Mouse (Mus musculus): ENCODE measurements around the gene Nptn.
A peak's percentile ranks its signal among the peaks of the same experiment; 100 is the strongest.
"Not testable (repeated sequence)": the region's sequence is repeated elsewhere in the genome, so short reads cannot be mapped to it uniquely, and the experiment has no call there.

Nptn gene

GRCm38 (mm10) chr9:58565945-58566344 is 16.1 kb upstream of the Nptn start:
- not testable (repeated sequence) for DNase-seq (ENCODE audit: low spot score)

DNA sequence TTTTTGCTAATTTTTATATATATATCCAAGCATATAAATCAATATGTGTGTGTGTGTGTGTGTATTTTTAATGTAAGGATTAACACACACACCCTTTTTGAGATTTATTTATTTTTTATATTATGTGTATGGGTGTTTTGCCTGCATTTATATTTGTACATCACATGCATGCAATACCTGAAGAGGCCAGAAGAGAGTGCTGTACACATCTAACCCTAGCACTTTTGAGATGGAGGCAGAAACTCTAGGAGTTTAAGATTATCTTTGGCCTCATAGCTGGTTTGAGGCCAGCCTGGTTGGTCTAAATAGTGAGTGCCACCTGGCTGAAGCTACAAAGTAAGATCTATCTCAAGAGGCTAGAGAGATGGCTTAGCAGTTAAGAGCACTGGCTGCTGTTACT is 14.4 kb upstream of the Nptn start:
- DNase-seq (ENCODE audit: low spot score): no peak

DNA sequence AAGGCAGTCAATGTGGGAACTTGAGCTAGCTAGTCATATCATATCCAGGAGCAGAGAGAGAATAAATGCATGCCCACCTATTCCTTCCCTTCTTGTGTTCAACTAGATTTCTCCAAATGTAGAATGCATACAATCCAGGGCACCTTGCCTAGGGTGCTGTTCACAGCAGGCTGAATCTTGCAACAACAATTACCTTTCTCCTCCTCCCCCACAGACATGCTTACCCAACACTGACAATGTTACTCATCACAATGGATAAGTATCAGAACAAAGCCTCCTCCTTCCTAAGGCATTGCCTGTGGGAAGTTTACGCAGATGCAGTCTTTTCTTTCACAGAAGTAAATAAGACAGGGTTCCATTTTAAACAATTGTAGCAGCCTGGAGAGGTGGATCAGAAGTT is 11.0 kb upstream of the Nptn start:
- DNase-seq (ENCODE audit: low spot score): no peak

GRCm38 (mm10) chr9:58578669-58579068 is 3.4 kb upstream of the Nptn start:
- DNase-seq (ENCODE audit: low spot score): peak; percentile 91

GRCm38 (mm10) chr9:58580453-58581195 is 1.4 kb upstream of the Nptn start:
- DNase-seq (ENCODE audit: low spot score): not testable (repeated sequence)

DNA sequence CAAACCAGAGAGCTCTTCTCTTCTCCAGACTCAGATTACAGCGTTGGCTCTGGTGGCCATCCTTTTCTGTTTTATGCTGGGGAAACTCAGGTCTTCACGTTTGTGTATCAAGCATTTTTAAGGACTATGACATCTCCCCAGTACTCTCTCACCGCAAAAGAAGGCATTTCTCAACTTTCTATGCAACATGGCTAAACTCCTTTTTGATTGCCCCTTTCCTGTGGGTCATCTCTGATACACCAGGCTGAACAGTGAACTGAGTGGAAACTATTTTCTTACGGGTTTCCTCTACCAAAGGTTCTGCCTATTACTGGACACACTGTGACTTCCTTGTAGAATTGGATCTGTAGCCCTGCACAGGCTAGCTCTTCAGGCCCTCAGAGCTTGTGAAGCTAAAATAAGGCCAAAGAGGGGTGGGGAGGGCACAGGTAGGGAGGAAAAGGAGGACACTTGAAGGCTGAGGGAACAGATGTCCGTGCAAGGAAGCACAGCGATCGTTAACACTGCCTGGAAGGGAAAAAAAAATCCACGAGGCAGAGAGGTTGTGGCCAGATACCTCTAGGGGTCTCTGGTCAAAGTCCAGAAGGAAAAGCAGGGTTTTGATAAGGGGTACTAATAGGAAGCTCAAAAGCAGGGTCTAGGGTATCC is 633 bp upstream of the Nptn start:
- no peak for DNase-seq (ENCODE audit: low spot score)

GRCm38 (mm10) chr9:58582581-58583266 is 684 bp downstream of the Nptn start:
- no peak for DNase-seq (ENCODE audit: low spot score)

GRCm38 (mm10) chr9:58583267-58583641 is 1.2 kb downstream of the Nptn start:
- DNase-seq (ENCODE audit: low spot score): no peak

DNA sequence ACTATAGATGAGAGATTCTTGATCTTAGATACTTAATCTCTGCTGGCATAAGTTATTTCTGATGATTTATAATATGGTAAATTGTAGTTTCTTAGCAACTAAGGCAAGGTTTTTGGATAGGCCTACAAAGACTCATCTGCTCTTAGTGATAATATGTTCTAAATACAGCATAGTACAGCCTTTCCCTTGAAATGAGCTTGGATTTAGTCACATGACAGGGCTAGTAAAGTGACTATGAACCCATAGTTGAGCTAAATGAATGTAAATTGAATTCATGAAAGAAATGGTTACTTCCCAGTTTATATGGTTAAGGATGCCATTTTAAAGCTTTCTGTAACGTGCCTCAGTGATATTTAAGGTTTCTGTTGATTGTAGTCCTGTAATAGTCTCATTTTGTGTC is 2.3 kb downstream of the Nptn start:
- DNase-seq (ENCODE audit: low spot score): no peak

DNA sequence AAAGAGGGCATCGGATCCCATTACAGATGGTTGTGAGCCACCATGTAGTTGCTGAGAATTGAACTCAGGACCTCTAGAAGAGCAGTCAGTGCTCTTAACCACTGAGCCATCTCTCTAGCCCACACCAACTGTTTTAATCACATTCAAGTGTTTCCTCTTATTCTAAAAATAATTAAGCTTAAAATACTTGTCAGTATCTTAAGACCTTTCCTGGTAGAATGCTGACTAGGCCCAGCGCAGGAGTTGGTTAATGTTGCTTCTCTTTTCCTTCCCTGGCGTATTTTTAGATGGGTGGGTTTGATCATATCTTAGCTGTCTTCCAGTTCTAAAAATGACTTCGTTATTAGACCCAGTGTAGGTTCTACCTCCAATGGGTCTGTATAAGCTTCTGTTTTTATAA is 6.6 kb downstream of the Nptn start:
- no peak for DNase-seq (ENCODE audit: low spot score)

- DNase-seq (ENCODE audit: low spot score): no peak
Observed at GRCm38 (mm10) chr9:58595313-58595712, 13.3 kb downstream of the Nptn start.

GRCm38 (mm10) chr9:58613790-58614189 is 31.8 kb downstream of the Nptn start:
- no peak for DNase-seq (ENCODE audit: low spot score)

- no peak for DNase-seq (ENCODE audit: low spot score)
Observed at GRCm38 (mm10) chr9:58615064-58615938, 33.3 kb downstream of the Nptn start.

DNA sequence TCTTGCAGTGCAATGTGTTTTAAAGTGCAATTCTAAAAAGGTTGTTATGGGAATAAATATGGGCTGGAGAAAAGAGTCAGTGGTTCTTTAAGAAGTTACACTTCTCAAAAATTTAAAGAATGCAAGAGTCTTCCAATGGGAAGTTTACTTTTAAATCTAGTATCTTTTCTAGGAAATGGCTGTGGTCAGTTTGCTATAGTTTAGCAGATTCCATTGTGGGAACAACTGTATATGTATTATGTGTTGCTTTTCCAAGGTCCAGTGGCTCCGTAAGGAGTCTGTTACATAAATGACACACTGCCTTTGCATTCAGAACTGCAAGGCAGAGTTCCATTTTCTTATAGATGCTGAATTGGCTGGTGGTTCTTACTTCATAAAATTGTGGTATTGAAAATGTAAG is 41.0 kb downstream of the Nptn start:
- DNase-seq (ENCODE audit: low spot score): no peak

DNA sequence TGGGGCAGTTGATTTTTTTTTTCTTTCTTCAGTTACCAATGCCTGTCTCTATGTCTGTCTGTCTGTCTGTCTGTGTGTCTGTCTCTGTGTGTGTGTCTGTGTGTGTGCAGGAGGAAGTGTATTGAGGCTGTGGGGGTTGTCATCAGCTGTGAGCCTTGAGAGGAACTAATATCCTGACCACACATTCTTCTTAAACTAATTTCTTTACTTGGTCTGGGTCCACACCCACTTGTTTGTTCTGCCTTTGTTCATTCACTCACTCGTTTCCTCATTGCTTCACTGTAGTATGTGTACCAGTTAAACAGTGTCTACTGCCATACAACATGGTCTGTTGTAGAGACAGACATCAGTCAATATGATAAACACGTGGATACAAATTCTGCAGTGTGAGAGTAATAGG is 45.2 kb downstream of the Nptn start:
- no peak for DNase-seq (ENCODE audit: low spot score)

GRCm38 (mm10) chr9:58630441-58630840 is 48.4 kb downstream of the Nptn start:
- no peak for DNase-seq (ENCODE audit: low spot score)

DNA sequence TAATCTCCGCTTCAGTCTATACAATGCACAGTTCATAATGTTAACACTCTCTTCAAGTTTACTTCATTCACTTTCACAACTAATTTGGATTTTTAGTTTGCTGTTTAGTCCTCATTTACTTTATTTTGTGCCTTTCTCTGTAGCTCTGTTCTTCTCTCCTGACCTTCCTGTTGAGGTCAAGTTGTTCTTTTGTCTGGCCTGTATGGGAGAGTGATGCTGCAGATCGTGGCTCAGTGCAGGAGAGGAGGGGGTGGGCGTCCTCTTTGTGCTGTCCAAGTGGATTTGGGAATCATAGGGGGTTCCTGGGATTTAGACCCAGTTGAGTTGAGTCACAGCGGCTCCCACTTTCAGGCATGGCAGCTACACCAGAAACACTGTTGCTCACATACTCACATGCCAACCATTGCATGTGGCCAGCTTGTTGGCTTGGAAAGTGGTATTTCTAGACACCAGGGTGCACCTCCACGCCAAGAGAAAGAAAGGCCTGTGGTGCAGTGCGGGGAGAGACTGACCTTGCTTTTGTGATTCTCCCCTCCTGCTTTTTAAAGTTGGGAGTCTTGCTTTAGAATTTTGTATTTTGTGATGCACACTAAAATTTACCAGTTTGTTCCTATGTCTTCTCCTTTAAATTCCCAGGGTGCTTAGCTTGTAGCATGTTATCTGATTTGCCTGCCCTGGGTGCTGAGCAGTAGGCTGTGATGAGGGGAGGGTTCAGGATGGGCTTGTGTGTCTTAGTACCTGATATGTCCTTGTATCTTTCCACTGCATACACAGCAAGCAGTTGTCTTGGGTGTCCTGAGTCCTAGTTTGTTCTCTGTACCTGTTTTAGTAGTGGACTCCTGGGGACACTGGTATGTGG is 66.6 kb downstream of the Nptn start:
- no peak for DNase-seq (ENCODE audit: low spot score)

DNA sequence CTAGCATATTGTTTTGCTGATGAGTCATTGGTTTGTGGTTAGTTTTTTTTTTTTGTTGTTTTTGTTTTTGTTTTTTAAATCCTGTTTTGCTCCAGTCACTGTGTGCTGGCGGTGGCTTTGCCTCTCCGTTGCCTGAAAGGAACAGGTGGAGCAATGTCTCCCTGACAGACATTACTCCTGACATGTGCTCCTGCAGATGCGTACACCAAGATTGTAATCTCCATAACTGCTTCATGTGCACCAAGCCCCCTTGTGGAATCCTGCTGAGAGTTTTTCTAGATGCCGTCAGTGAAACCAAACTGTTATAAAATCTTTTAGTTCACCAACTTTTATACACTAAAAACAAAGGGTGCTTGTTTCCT is 67.2 kb downstream of the Nptn start:
- no peak for DNase-seq (ENCODE audit: low spot score)

- DNase-seq (ENCODE audit: low spot score): peak; percentile 59
Observed at GRCm38 (mm10) chr9:58651993-58652392, 70.0 kb downstream of the Nptn start.

DNA sequence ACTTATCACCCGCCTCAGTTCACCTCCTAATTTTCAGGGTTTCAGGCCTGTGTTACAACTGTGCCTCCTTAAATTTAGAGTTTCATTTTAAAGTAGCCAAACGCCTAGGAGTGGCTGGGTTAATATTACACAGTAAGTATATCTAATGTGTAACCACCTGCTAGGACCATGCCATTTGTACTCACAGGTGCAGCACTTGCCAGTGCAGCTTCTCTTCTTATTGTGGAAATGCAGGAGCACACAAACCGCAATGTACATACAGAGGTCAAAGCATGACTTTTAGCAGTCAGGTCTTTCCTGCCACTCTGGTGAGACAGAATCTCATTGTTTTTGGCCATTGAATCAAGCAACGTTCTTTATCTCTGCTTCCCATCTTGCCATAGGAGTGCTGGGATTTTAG is 72.5 kb downstream of the Nptn start:
- no peak for DNase-seq (ENCODE audit: low spot score)

DNA sequence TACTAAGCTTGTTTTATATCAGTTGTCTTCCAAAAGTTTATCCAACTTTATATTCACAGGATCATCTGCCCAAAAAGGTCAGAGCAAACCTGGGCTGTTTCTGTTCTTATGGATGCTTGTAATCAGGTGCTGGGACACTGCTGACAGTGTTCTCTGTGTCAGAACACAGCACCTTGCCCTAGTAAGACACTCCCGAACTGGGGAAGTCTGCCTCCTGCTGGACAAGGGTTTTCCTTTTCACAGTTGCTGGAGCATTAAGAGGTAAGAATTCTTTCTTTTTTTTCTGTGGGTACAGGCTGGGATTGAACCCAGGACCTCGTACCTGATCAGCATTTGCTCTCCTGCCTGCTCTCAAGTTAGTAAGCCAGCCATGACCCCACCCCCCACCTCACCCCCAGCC is 74.4 kb downstream of the Nptn start:
- no peak for DNase-seq (ENCODE audit: low spot score)

All from layer of hippocampus, adult 9-10 months (tissue).